Mouse (Mus musculus) liver, embryonic 14.5 days (tissue): ENCODE measurements around the gene Unc13b.

Experiments
- CTCF ChIP-seq: IDR thresholded peaks from 2 replicates; pipeline ENCODE4 v1.5.1; 2016; ENCODE audit warnings: antibody characterized with exemption, low read depth, control low read depth
- EP300 ChIP-seq: IDR thresholded peaks from 2 replicates; pipeline ENCODE4 v1.6.1; 2016; ENCODE audit warnings: antibody characterized with exemption, low read depth

GRCm38 (mm10) chr4:43259435-43259834, 200.7 kb downstream of the Unc13b start:
- TF ChIP-seq CTCF = no peak
- no peak for TF ChIP-seq EP300
